Mouse (Mus musculus) intestine, postnatal 0 days (tissue): ENCODE results near the gene Negr1. TPM values are rescaled to one million over a fixed set of nuclear protein-coding genes. Genes with fewer than 3 reads are reported as not detected.

Source experiments
- ATAC-seq: fragments of 200-750 bp; cut with Nextera tagmentation; 2 replicates; pipeline ENCODE4 v1.8.0; 2017; ENCODE audit warnings: mild to moderate bottlenecking, moderate TSS enrichment, moderate library complexity
- H3K27ac ChIP-seq: fragments of 300-500 bp; sonication (generic); 2 replicates; pipeline ENCODE4 v1.5.1; 2014; ENCODE audit warnings: mild to moderate bottlenecking, low read depth, low read length, moderate library complexity
- H3K27me3 ChIP-seq: fragments of 300-500 bp; sonication (generic); replicated peaks from 2 replicates; pipeline ENCODE4 v1.6.1; 2014; ENCODE audit warnings: low read length, mixed read lengths; ENCODE audit not compliant: control insufficient read depth, insufficient read depth
- H3K36me3 ChIP-seq: fragments of 300-500 bp; sonication (generic); 2 replicates; pipeline ENCODE4 v1.6.1; 2014; ENCODE audit warnings: mild to moderate bottlenecking, moderate library complexity; ENCODE audit not compliant: control insufficient read depth, insufficient read depth
- H3K4me1 ChIP-seq: fragments of 300-500 bp; sonication (generic); replicated peaks from 2 replicates; pipeline ENCODE4 v1.6.1; 2014; ENCODE audit warnings: antibody characterized with exemption, low read length, mixed read lengths; ENCODE audit not compliant: control insufficient read depth, insufficient read depth
- H3K4me2 ChIP-seq: fragments of 300-500 bp; sonication (generic); replicated peaks from 2 replicates; pipeline ENCODE4 v1.6.1; 2014; ENCODE audit warnings: low read depth, mild to moderate bottlenecking, moderate library complexity
- H3K4me3 ChIP-seq: fragments of 300-500 bp; sonication (generic); 2 replicates; pipeline ENCODE4 v1.5.1; 2014; ENCODE audit warnings: low read depth, low read length
- H3K9ac ChIP-seq: fragments of 300-500 bp; sonication (generic); 2 replicates; pipeline ENCODE4 v1.6.1; 2014; ENCODE audit warnings: mild to moderate bottlenecking, low read depth, low read length
- H3K9me3 ChIP-seq: fragments of 300-500 bp; sonication (generic); 2 replicates; pipeline ENCODE4 v1.6.1; 2016; ENCODE audit warnings: mixed run types; ENCODE audit not compliant: control insufficient read depth
- CTCF ChIP-seq: sonication (generic); IDR thresholded peaks from 2 replicates; pipeline ENCODE4 v1.5.1; 2016; ENCODE audit warnings: low read depth, mild to moderate bottlenecking, control low read depth, antibody characterized with exemption, moderate library complexity
- WGBS: fragments of 180-500 bp; shearing (Covaris S2); extraction: QIAGEN DNeasy Blood & Tissue Kit; methylation state at CpG from one replicate; pipeline ENCODE4 v1.1.7; 2014; 5-methylcytosine and 5-hydroxymethylcytosine counted together
- polyA plus RNA-seq: library from polyadenylated mRNA; unstranded; fragments of >200 nt; fragmentation: Nextera tagmentation; extraction: Ambion mirVana; gene quantifications from 2 replicates; pipeline ENCODE4 v1.2.1, GENCODE M21; 2015

Negr1 gene
- polyA plus RNA-seq, 1 experiment from 2014 or later: 2.0 TPM

GRCm38 (mm10) chr3:156980042-156980716, 418.6 kb downstream of the Negr1 start:
- no peak for ATAC-seq
- no peak overlapping the region for H3K4me2 ChIP-seq
- H3K9ac ChIP-seq: no peak overlapping the region
- no peaks in the 10 kb centered on the region for H3K9me3 ChIP-seq
- 45% methylated on average over 11 of the region's 11 CpGs for WGBS
- H3K4me3 ChIP-seq: no peak overlapping the region
- H3K36me3 ChIP-seq: no peaks in the 10 kb centered on the region
- no peaks in the 10 kb centered on the region for H3K4me1 ChIP-seq
- H3K27me3 ChIP-seq: no peaks in the 10 kb centered on the region
- no peak overlapping the region for H3K27ac ChIP-seq
- no peak for TF ChIP-seq CTCF

- no peak overlapping the region for H3K4me2 ChIP-seq
- no peaks in the 10 kb centered on the region for H3K27me3 ChIP-seq
- no peaks in the 10 kb centered on the region for H3K4me1 ChIP-seq
- H3K36me3 ChIP-seq: no peaks in the 10 kb centered on the region
- H3K27ac ChIP-seq: no peak overlapping the region
- H3K9me3 ChIP-seq: no peaks in the 10 kb centered on the region
- ATAC-seq: no peak
- TF ChIP-seq CTCF: no peak
- H3K4me3 ChIP-seq: no peak overlapping the region
- 47% methylated on average over 4 of the region's 4 CpGs for WGBS
- H3K9ac ChIP-seq: no peak overlapping the region
Observed at GRCm38 (mm10) chr3:156982102-156982501, 420.5 kb downstream of the Negr1 start.

- Histone ChIP-seq H3K27ac (no peak overlapping the region), H3K9me3 (no peaks in the 10 kb centered on the region), H3K4me1 (no peaks in the 10 kb centered on the region), H3K4me3 (no peak overlapping the region), H3K27me3 (no peaks in the 10 kb centered on the region), H3K36me3 (no peaks in the 10 kb centered on the region), H3K4me2 (no peak overlapping the region), H3K9ac (no peak overlapping the region)
- TF ChIP-seq CTCF: no peak
- no peak for ATAC-seq
- 86% methylated on average over 3 of the region's 3 CpGs for WGBS
Observed at GRCm38 (mm10) chr3:156987113-156987512, 425.5 kb downstream of the Negr1 start.

- 50% methylated on average over 2 of the region's 2 CpGs for WGBS
- no peak overlapping the region for H3K4me2 ChIP-seq
- H3K36me3 ChIP-seq: no peaks in the 10 kb centered on the region
- H3K4me3 ChIP-seq: no peak overlapping the region
- no peak for ATAC-seq
- no peaks in the 10 kb centered on the region for H3K27me3 ChIP-seq
- H3K4me1 ChIP-seq: no peaks in the 10 kb centered on the region
- no peak for TF ChIP-seq CTCF
- no peaks in the 10 kb centered on the region for H3K9me3 ChIP-seq
- no peak overlapping the region for H3K27ac ChIP-seq
- H3K9ac ChIP-seq: no peak overlapping the region
Observed at GRCm38 (mm10) chr3:156992171-156992570, 430.6 kb downstream of the Negr1 start.

- no peaks in the 10 kb centered on the region for H3K9me3 ChIP-seq
- no peak overlapping the region for H3K9ac ChIP-seq
- H3K27me3 ChIP-seq: no peaks in the 10 kb centered on the region
- no peak overlapping the region for H3K4me2 ChIP-seq
- no peak for ATAC-seq
- H3K4me3 ChIP-seq: no peak overlapping the region
- TF ChIP-seq CTCF: no peak
- 69% methylated on average over 1 of the region's 1 CpGs for whole genome bisulfite sequencing
- no peaks in the 10 kb centered on the region for H3K36me3 ChIP-seq
- no peak overlapping the region for H3K27ac ChIP-seq
- no peaks in the 10 kb centered on the region for H3K4me1 ChIP-seq
Observed at GRCm38 (mm10) chr3:156992811-156993210, 431.2 kb downstream of the Negr1 start.

GRCm38 (mm10) chr3:156999177-156999808, 437.7 kb downstream of the Negr1 start:
- ATAC-seq: no peak
- Histone ChIP-seq H3K36me3 (no peaks in the 10 kb centered on the region), H3K27me3 (no peaks in the 10 kb centered on the region), H3K4me3 (no peak overlapping the region), H3K9ac (no peak overlapping the region), H3K4me1 (no peaks in the 10 kb centered on the region), H3K4me2 (no peak overlapping the region), H3K9me3 (no peaks in the 10 kb centered on the region), H3K27ac (no peak overlapping the region)
- no peak for TF ChIP-seq CTCF
- 47% methylated on average over 5 of the region's 5 CpGs for WGBS
